Mouse (Mus musculus) adrenal gland, postnatal 36 days (tissue): Measurements from ENCODE around the gene Srrt. TPM values are rescaled to one million over a fixed set of nuclear protein-coding genes. Genes with fewer than 3 reads are reported as not detected.

ENCODE experiments used
- DNase-seq, 2 experiments: peaks; one replicate each; pipeline ENCODE4 v3.0.0; 2021; ENCODE audit warnings: mixed read lengths in 1 of 2
- total RNA-seq, 2 experiments: library from RNA; stranded (reverse); gene quantifications; 2 replicates each; pipeline ENCODE4 v1.2.3; 2021

Srrt gene
- total RNA-seq, 2 experiments from 2014 or later = 103 to 167 TPM

DNA sequence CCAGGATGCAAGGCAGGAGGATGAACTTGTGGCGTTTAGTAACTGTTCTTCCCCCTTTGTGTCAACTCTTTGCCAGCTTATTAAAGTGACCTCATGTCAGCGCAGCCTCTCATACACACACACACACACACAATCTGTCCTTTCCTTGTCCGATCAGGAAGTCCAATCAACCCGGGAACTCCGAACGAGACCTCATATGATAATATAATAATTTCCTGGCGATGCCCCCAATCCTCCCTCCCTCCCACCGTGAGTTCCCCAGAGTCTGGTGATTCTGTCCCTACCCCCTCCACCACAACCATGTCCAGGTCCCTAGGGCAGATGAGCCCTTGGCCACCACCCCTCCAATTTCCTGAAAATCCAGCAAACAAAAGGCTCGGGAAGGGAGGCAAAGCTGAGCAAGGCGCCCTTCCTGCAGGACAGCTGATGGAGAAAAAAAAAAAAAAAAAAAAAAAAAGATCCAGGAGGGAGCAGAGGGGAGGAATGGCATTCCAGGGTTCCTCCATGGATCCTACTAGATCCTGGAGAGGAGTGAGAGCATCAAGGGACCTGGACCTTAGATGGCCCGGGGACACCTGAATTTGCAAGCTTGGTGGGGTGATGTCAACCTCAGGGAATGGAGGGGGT is 31.3 kb upstream of the Srrt start:
- DNase-seq = peak; percentile 44 to 62

DNA sequence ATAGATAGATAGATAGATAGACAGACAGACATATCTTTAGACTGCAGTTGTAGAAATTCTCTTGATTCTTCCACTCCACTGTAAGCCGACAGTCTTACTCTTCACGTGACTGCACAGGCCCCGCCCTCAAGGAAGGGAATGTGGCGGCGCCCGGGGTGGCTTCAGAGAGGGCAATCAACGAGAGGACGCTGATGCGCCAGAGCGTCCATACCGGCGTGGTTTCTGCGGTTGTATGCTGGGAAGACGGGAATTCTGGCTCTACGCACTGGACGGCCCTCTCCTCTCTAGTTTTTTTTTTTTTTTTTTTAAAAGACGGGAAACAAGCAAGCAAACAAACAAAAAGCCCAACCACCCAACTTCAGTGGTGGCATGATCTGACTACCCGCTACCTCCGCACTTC is 30.8 kb upstream of the Srrt start:
- DNase-seq = peak; percentile 95 to 96

DNA sequence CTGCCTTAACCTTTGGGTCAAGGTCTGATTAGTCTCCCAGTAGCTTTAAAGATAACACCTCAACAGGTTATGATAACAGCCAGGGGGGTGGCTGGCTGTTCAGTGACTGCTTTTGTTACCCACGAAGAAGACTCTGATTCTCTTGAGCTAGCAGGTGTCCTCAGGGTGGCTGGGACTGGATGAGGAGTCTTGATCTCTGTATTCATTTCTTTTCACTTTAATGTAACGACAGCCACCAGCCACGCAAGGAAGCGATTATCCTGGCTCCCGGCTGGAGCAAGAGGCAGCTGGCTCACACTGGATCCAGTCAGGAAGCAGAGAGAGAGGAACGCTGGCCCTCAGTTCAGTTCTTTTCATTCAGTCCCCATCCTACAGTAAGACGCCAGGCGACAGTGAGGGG is 29.7 kb upstream of the Srrt start:
- DNase-seq = no peak

DNA sequence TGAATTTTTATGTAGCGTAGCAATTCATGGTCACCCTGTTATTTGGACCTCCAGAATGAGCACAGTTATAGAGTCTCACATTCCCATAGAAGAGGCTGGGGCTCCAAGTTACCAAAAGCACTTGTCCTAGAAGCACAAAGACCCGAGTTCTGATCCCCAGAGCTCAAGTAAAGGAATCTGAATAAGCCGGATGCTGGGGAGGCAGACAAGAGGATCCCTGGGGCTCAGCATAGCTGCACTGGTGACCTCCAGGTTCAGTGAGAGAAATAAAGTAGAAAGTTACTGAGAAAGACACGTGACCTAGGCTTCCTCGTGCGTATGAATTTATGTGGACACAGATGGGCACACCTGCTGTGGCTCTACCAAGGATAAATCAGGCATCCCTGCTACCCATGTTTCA is 27.6 kb upstream of the Srrt start:
- no peak for DNase-seq

DNA sequence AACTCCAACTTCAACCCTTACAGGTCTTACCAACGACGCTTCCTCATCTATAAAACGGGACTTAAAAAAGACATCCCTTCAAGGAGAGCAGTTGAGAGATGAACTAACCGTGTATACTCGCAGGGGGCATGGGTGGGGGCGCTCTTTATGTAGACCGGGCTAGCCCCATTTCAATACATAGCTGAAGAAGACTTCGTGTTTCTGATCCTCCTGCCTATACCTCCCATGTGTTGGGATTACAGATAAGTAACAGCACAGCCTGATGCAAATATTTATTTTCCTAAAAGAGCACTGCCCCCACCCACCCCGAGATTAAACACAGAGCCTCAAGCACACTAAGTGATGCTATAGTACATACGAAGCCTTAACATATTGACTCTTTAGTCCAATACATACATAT is 26.8 kb upstream of the Srrt start:
- no peak for DNase-seq

DNA sequence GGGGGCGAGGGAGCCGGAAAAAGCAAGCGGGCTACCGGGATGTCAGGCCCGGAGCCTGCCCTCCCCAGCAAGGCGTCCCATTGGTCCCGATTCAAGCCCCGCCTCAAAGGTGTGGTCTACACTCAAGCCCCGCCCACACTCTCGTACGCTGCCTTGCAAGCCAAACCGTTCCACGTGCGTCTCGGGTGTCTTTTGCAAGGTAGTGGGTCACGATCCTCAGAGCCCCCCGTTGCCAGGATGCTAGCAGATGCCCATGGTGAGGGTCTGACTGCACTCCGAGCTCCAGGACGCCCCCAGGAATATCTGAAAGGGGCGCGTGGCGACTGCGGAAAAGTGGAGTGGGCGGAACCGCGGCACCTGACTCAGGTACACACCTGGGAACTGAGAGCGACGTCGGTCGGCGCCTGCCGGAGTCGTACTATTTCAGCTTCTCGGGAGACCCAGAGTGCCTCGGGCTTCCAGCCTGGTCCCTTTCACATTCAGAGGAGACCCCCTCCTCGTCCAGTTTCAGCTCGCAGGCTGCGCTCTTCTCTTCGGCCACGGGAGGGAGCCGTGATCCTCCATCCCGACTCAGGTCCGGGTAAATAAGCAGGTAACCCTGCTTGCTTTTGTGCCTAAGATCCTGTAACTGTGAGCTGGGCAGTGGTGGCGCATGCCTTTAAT is 26.2 kb upstream of the Srrt start, which contains the start of gene Slc12a9:
Slc12a9 (minus strand) TSS at position 86 of the 663 bp plus-strand sequence.
- DNase-seq = peak; percentile 95

DNA sequence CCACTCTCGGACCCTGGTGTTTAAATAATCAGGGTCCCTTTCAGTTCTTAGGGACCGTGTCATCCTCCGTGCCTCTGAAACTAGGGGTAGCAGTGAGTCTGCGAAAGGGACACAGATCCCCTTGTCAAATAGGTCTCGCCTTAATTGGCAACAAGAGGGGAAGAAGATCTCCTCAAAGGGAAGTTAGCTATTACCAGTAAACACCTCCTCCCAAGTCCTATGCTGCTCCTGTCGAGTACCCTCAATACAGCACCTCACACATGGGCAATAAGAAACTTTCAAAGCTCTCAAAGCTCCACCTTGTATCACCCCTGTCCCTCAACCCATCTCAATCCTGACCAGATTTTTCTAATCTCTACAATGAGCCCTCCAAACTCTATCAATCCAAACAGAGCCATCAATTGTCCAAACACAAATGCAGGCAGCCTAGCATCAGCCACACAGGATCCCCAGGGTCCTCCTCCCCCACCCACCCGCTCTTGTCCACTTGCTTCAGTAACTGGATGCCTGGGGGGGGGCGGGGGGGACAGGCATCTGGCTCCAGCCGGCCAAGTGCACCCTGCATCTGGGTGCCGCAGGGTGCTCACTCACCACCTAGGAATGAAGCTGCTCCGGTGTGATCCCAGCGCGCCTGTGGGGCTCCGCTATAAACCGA is 25.5 kb upstream of the Srrt start:
- no peak for DNase-seq

DNA sequence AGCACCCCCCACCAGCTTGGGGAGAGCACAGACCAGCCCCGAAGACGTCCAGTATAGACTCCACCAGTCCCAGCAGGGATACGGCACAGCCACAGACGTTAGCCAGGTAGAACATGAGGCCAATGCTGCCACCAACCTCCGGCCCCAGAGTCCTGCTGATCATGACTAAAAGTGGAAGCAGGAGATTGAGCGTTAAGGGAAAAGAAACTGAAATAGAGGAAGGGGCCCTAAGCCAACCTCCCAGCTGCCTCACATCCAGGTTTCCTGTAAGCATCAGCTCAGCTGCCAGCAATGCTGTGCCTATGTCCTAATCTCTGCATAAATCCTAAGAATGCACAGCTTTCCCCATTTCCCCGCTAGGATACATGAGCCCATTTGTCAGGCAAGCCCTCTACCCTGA is 23.4 kb upstream of the Srrt start:
- DNase-seq = no peak

DNA sequence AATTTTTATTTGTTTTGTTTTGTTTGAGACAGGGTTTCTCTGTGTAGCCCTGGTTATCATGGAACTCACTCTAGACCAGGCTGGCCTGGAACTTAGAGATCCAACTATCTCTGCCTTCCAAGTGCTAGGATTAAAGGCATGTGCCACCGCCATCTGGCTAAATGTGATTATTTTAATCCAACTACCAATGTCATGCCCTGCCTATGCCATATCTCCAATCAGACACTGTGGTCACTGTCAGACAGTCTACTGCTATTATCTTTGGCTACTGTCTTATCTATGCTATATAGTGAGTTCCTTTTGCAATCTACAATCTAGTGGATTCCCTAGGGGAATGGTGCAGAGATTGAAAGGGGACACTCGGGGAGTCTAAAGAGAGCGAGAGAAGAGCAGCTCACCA is 13.5 kb upstream of the Srrt start:
- no peak for DNase-seq

DNA sequence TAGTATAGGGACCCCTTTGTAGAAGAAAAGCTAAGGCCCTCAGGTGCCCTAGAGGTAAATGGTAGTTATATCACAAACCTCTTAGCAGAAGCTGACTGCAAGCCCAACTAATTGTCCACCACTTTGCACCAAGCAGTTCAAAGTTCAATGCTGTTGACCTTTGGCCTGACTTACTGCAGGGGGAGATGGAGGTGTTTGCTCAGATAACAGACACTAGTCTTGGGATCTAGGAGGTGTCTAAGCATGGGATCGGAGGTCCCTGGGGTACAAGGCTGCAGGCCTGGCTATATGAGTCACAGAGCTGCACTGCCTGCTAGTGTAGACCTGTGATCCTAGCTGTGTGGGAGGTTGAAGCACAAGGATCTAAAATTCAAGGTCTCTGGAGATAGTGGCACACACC is 11.1 kb upstream of the Srrt start:
- no peak for DNase-seq

DNA sequence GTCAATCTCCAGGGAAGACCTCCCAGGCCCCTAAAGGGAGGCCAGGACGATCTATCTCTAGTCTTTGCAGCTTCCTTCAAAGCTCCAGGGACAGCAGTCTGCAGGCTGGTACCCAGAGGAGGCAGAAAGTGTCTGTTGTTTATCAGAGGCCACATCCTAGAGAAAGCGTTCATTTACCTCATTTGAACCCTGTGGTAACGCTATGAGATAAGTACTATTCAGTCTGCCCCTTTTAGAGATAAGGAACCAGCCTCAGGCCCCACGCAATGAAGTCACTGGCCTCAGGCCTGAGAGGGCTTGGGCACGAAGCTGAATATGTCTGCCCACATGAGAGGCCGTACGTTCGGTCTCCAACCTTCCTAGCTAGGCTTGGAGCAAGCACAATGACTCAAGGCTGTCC is 9.9 kb upstream of the Srrt start:
- DNase-seq = no peak

DNA sequence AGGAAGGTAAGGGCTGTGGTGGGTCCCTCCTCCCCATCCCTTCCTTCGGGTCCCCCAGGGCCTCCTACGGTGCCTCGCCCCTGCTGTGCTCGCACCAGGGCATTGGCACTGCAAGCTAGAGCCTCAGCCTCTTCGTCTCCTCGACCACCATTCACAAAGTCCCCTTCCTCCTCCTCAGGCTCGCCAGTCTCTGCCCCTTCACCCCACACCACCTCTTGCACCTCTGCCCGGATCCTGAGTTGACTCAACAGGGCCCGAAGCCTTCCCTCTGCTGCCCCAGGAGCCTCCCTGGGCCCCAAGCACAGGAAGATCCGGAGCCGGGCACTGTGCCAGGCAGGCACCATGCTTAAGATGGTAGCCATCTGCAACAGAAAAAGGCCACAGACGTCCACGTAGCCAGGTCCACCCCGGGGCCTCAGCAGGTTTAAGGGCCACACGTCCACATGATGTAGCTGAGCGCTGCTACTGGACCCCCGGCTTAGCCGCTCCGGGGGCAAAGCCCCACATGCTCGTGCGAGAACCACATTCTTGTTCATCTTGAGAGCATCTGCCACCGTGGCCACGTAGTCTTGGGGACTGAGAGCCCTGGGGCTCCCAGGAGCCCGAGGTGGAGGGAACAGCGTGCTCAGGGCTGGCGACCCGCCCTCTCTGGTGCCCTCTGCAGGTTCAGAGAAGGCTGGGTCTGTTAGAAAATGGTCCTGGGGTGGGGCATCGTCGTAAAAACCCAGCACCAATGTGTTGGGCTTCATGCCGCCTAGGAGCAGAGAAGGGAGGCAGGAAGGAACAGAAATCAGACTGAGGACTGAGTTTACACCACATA is 7.8 kb upstream of the Srrt start:
- DNase-seq = peak; percentile 35 to 36

DNA sequence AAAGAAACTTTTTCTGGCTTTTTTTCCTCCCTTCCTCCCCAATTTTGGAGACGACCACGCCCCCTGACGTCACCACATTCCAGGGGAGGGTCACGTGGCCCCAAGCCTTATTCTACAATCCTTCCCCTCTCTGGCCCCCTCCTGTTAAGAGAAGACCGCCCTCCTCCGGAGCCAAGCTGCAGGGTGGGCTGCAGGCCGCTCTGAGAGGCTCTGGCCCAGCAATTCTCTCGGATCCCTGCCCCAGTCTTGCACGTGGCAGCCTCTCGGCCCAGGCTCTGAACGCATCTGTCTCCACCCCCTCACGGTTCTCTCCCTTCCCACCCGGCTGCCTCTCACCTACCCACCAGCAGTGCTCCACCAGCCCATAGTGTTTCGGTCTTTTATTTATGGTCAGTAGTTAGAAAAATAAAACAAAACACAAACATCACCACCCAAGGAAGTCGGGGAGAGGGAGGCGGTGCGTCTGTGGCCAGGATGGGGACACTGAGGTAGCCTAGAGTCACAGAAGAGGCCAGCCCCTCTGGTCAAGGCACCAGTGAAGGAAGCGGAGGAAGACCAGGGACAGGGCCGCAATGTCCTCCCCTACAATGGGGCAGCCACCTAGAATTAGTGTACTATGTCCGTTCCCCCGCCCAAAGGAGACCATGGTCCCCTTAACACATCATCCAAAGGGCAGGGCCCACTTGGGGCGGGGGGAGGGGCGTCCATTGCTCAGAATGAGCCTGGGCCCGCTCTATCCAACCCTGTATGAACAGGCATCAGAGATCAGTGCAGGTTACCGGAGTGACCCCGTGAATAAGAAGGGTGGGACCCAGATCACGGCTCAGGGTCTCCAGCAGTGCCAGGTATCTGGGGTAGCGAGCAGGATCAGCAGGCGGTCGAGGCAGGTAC is 7.0 kb upstream of the Srrt start, which contains the start of gene Trip6:
Trip6 (minus strand) TSS at position 212 of the 891 bp plus-strand sequence.
- peak; percentile 91 to 93 for DNase-seq

DNA sequence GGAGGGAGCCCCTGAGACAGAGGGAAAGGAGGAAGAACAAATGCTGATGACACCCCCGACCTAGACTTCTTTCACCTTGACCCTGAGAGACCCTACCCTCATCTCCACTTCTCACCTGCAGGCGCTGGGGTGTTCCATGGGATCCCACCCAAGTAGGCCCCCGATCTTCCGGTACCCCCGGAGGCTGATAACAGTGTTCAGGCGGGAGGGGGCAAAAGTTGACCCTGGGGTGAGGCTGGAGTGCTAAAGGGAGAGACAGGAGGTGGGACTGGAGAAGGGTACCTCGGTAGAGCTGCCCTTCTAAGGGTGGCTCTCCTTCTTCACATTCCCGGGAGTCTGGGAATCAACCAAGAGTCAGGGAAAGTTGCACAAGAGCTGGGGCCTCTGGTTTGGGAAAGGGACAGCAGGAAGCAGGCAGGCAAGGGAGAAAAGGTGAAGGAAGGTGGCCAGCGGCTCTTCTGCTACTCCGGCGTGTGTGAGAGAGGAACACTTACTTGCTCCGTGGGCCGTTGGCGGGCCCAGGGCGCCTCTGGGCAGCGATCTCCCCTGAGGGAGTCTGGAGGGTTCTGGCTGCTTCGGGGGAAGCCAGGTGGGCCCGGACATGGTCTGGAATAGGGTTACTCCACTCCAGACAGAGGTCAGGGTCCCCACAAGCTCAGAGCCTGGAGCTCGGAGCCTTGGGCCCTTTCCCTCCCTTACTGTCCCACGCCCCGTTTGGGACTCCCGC is 6.2 kb upstream of the Srrt start:
- DNase-seq = peak in 1 of 2 experiments; percentile 30

DNA sequence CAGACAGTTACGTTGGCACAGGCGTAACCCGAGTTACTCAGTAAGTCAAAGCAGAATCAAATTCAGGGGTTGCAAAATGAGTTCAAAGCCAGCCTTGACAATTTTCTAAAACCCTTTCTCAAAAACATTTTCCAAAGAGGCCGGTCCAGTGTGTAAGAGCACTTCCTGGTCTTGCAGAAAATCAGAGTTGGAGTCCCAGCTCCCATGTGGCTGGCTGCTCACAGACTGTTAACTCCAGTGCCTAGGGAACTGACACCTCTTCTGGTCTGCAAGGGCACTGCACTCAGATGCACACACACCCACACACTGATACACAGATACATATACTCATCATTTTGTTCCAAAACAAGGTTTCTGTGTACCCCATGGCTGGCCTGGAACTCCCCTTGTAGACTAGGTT is 882 bp upstream of the Srrt start:
- DNase-seq = no peak

DNA sequence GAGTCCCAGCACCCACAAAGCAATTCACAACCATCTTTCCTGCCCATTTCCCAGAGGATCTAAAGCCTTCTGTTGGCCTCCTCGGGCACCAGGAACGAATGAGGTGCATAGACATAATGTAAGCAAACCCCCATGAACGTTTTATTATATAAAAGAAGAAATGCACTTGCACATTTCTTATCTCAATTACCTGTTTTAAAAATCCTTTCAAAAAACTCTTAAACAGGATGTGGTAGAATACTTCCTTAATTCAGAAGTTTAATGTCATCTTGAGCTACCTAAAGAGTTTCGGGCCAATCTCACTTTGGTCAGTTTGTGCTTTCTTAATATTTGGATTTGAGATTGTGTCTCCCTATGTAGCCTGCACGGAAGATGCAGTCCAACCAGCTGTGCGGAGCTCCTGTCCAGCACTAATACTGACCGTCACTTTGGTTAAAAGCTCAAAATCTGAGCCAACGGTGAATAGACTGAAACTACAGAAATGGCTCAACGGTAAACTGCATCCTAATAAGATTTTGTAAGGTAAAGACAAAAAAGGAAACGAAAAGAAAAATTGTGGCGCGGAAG is 952 bp downstream of the Srrt start:
- no peak for DNase-seq

DNA sequence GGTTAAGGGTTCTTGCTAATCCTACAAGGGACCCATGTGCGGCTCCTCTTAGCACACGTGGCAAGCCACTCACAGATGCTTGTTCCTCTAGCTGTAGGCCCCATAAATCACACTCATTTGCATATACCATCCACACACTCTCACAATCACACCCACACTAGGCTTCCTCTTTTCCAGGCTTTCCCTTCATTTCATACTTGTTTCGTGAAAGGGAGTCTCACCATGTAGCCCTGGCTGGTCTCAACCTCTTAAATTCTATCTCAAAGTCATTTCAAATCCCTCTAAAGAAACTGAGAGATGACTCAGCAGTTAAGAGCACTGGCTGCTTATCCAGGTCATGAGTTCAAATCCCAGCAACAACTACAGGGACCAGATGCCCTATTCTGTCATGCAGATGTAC is 1.7 kb downstream of the Srrt start:
- no peak for DNase-seq

DNA sequence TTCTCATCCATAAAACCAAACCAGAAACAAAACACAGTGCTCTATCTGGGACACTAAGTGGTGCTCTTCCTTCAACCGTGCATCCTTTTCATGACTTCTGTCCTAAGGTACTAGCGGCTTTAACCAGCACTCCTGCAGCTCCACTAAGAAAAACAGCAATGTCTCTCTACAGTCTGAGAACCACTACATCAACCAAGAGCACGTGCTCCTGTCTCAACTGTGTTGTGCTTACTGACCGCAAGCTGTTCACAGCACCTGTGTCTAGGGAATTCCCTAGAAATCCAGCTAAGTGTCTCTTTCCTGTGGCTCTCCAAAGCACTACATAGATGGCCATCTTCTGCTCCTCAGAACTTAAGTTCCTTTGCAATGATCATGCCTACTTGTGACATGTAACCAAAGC is 2.7 kb downstream of the Srrt start:
- no peak for DNase-seq

DNA sequence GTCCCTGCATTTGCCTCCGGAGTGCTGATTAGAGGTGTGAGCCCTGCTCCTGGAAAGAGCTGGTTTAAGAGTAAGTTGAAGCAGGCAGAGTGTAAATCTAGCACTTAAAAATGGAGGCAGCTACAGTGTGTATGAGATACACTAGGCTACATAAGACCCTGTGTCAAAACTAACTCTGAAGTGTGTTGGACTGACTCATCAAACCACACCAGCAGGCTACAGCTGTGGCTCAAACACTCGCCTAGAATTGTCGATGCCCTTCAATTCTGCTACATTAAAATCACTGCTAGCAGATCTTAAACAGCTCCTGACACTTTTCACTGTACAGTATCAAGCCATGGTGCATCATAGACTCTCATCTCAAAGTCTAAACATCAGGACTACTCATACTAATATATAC is 3.3 kb downstream of the Srrt start:
- DNase-seq = no peak

DNA sequence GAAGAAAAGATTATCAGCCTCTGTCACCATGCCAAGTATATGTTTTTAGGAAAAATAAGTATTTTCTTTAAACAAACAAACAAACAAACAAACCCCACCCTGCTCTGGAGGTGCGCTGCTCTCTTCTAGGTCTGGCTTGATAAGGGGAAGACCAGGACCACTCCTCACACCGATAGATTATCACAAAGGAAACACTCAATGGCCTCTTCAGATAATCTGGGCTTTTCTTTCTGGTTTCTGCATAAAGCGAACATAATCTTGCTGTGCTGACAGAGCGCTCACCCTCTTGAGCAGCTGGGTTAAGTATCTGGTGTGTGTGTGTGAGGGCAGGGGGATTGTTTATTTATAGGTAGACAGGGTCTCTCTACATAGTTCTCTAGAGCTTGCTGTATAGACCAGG is 3.9 kb downstream of the Srrt start:
- DNase-seq = no peak

DNA sequence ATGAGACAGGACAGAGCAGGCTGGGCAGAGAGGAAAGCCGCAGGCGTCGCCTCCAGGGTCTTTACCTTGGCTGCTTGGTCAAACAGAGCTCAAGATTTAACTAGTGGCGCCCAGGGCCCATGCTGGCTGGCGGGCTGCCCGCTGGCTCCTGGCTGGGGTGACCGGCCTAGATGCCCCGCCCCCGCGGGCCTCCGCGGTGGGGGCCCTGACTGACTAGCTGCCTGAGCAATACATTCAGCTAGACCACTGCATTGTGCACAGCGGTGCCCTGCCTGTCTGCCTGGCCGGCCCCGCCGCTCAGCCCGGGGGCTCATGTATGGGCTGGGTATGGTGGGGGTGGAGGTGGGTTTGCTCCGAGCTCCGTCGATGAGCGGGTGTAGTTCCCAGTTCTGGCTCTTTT is 6.2 kb downstream of the Srrt start:
- DNase-seq = peak; percentile 55 to 66
